Mouse (Mus musculus) urinary bladder, postnatal 25 days (tissue): ENCODE measurements at regions not wholly inside any gene's neighbourhood (a gene's known extent, or its start where the extent isn't known, plus 50 kb on each side); places are given as distances from the start of the nearest gene placed in this dataset.

Experiments
- DNase-seq: peaks from one replicate; pipeline ENCODE4 v3.0.0; 2022; ENCODE audit warnings: low spot score

DNA sequence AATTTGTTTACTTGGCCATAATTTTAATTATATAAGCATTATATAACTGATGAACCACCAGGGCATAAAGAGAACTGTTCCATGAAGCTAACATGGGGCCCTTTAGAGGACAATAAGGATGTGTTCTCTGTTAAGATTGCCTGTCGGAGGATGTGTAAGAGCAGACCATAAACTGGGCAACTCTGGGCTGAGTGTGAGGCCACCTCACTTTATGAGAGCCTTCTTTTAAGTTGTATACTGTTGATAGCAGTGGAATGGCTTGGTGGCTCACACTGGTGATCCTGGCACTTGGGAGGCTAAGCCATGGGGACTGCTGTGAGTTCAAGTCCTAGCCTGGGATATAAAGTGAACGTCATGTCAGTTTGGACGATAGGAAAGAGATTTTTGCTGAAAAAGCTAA lies 227.3 kb upstream of the Krr1 start:
- DNase-seq: no peak

- no peak for DNase-seq
Observed at GRCm38 (mm10) chr10:111746067-111746878, 226.2 kb upstream of the Krr1 start.

GRCm38 (mm10) chr10:111746879-111747477 lies 225.5 kb upstream of the Krr1 start:
- DNase-seq: no peak

DNA sequence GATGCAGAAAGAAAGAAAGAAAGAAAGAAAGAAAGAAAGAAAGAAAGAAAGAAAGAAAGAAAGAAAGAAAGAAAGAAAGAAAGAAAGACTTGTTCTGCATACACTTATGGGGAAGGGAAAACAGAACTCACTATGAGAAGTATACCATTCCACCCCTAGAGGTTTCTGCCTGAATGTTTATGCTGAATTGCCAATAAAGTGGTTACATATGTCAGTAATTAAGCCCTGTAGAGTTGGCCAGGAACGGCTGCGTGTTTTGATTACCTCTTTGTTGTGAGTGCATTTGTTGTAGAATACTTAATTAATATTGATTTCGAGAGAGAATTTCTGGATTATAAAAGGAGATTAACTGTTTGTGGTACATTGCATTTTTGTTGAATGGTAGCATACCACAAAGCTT lies 224.0 kb upstream of the Krr1 start:
- no peak for DNase-seq

DNA sequence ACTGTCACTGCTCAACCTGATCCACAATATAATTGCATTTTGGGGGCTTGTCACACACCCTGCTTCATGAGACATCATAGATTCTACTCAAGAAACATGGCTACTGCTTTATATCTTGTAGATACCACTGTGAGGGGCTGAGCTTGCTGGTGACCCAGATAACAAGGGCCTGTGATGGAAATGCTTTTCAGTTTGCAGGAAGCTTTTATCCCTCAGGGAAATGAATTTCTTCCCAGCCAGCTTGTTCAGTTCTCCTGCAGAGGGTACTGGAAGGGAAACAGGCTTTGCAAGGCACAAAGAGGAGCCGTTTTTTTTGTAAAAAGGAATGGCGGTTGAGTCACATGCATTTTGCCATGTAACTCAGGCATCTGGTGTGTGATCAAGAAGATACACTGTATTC lies 218.8 kb upstream of the Krr1 start:
- no peak for DNase-seq

DNA sequence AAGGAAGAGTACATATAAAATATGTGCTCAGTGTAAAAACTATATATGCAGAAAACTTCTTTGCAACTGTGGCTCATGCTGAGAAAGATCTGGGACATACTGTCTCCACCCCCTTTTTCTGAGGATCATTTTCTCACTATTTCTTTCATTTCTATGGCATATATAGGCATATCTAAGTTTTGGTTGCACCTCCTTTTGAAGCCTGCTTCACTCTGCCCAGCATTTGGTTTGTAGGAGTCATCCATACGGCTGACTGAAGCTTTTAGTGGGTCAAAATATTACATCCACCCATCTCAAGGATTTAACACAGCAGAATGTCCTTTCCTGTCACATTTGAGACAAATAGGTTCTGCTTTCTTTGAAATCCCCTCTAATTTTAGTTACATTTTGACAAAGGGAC lies 216.5 kb upstream of the Krr1 start:
- no peak for DNase-seq

DNA sequence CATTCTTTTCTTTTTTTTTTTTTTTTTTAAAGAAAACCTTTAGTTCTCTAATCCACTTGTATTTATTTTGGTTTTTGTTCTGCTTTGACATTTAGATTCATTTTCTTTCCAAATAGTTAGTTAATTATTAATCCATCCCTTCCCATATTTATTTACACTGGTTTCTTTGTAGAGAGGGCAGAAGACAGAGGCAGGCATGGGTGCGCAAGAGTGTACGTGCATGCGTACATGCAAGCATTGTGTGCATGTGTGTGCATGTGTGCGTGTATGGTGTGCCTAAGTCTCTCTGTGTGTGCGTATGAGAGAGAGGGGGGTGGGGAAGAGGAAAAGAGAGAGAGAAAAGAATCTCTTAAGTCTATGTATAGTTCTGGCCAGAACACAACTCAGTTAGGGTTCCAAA lies 215.9 kb upstream of the Krr1 start:
- no peak for DNase-seq

DNA sequence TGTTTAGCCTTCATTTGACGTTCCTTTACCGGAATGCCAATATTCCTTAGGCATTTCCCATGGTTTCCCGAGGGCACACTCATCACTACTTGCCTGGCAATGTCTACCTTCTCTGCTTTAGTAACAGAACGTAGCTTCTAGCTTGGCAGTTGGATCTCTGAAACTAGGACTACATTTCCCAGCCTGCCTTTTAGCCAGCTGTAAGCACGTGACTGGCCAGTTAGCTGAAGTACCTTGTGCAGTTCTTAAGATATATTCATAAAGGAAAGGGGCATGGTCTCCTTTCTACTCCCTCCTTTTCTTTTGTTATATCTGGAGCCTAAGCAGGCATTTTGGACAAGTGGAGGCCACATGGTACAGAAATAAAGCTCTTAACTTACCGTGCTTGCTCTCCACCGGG lies 214.8 kb upstream of the Krr1 start:
- no peak for DNase-seq

GRCm38 (mm10) chr10:111759505-111759904 lies 213.0 kb upstream of the Krr1 start:
- DNase-seq: no peak

- no peak for DNase-seq
Observed at GRCm38 (mm10) chr10:111762751-111763528, 209.5 kb upstream of the Krr1 start.

- DNase-seq: no peak
Observed at GRCm38 (mm10) chr10:111767011-111767720, 205.3 kb upstream of the Krr1 start.

GRCm38 (mm10) chr10:111767813-111768455 lies 204.5 kb upstream of the Krr1 start:
- DNase-seq: no peak

- DNase-seq: no peak
Observed at GRCm38 (mm10) chr10:111769486-111770002, 202.9 kb upstream of the Krr1 start.

- DNase-seq: no peak
Observed at GRCm38 (mm10) chr10:111770027-111770426, 202.4 kb upstream of the Krr1 start.

- DNase-seq: no peak
Observed at GRCm38 (mm10) chr10:111771010-111771409, 201.5 kb upstream of the Krr1 start.

- DNase-seq: no peak
Observed at GRCm38 (mm10) chr10:111777559-111777958, 194.9 kb upstream of the Krr1 start.

GRCm38 (mm10) chr10:111778111-111778510 lies 194.4 kb upstream of the Krr1 start:
- no peak for DNase-seq

DNA sequence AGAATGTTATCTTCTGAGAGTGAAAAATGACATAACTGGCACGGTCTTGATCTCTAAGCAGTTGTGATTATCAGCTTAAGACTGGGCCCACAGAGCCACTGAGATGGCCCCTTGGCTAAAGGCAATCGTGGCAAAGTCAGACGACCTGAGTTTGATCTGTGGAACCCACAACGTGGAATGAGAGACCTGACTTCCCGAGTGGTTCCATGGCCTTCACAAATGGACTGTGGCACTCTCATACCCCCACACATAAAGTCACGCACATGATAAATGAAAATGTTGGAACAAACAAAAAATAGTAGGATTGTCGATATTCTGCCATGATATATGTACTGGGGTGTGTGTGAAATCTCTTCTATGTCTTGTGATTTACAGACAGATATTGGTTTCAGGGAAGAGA lies 192.5 kb upstream of the Krr1 start:
- no peak for DNase-seq

DNA sequence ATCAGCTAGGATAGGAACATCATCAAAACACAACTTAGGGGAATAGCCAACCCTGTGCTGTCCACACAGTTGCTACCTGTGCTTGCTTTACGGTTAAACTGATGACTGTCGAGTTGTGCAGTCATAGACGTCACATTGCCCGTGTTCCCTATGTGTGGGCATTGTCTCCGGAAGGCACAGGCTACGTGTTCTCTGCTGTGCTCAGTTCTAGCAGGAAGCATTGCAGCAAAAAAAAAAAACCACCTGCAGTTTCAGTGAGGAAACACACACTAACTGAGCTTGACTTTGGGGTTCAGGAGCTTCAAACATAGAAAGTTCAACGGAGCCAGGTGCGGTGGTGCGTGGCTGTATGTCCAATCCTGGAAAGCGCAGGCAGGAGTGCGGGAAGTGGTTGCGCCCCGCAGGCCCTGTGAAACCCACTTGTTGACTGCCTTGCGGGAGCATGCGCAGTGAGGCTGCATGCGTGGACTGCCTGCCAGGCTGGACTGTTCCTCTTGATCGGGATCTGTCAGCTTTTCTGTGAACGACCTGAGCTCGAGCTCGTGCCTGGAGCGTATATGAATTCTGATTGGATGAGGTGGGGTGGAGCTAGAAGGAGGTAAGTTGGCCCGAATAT lies 190.2 kb upstream of the Krr1 start:
- no peak for DNase-seq

- no peak for DNase-seq
Observed at GRCm38 (mm10) chr10:111783496-111783895, 189.0 kb upstream of the Krr1 start.
